Mouse (Mus musculus): ENCODE measurements around the gene Spast. TPM values are rescaled to one million over a fixed set of nuclear protein-coding genes. Genes with fewer than 3 reads are reported as not detected.
A peak's percentile ranks its signal among the peaks of the same experiment; 100 is the strongest.

Spast gene
- polyA plus RNA-seq, 1 experiment from 2014 or later = 54.1 TPM

- H3K27ac ChIP-seq = no peak overlapping the region
- H3K4me1 ChIP-seq (replicated peaks; ENCODE audit: control insufficient read depth, insufficient read depth, low read length) = no peaks in the 10 kb centered on the region
- no peak overlapping the region for H3K4me2 ChIP-seq (replicated peaks)
- no peak overlapping the region for H3K9ac ChIP-seq
- no peak overlapping the region for H3K4me3 ChIP-seq (replicated peaks; ENCODE audit: low read length)
- peaks cover 8% of the 10 kb centered on the region; the same call in 1 of the 2 replicates for H3K36me3 ChIP-seq (replicated peaks; ENCODE audit: control insufficient read depth, insufficient read depth)
- ATAC-seq (ENCODE audit: low FRiP score) (no peak), DNase-seq (ENCODE audit: low spot score) (peak; percentile 12)
- 92% methylated on average over 5 of the region's 5 CpGs for WGBS
- no peaks in the 10 kb centered on the region for H3K27me3 ChIP-seq (ENCODE audit: control insufficient read depth, insufficient read depth, low read length)
- no peaks in the 10 kb centered on the region for H3K9me3 ChIP-seq (ENCODE audit: control insufficient read depth, low read length)
Measured at GRCm38 (mm10) chr17:74432631-74433030, 93.8 kb downstream of the Spast start.

- WGBS = 89% methylated on average over 9 of the region's 9 CpGs
- ATAC-seq (ENCODE audit: low FRiP score) = no peak
- H3K27ac ChIP-seq = no peak overlapping the region
Measured at GRCm38 (mm10) chr17:74437762-74438161, 99.0 kb downstream of the Spast start.

GRCm38 (mm10) chr17:74440486-74440885 is 101.7 kb downstream of the Spast start:
- no peak overlapping the region for H3K9ac ChIP-seq

More at GRCm38 (mm10) chr17:74437762-74438161, 99.0 kb downstream of the Spast start:
- peak; percentile 7 for DNase-seq (ENCODE audit: low spot score)
- Histone ChIP-seq H3K27me3 (ENCODE audit: control insufficient read depth, insufficient read depth, low read length) (no peaks in the 10 kb centered on the region), H3K4me2 (replicated peaks) (no peak overlapping the region), H3K9ac (no peak overlapping the region), H3K4me1 (replicated peaks; ENCODE audit: control insufficient read depth, insufficient read depth, low read length) (no peaks in the 10 kb centered on the region), H3K36me3 (replicated peaks; ENCODE audit: control insufficient read depth, insufficient read depth) (no peaks in the 10 kb centered on the region), H3K9me3 (ENCODE audit: control insufficient read depth, low read length) (no peaks in the 10 kb centered on the region), H3K4me3 (replicated peaks; ENCODE audit: low read length) (no peak overlapping the region)

More at GRCm38 (mm10) chr17:74440486-74440885, 101.7 kb downstream of the Spast start:
- Histone ChIP-seq H3K4me1 (replicated peaks; ENCODE audit: control insufficient read depth, insufficient read depth, low read length) (no peaks in the 10 kb centered on the region), H3K36me3 (replicated peaks; ENCODE audit: control insufficient read depth, insufficient read depth) (no peaks in the 10 kb centered on the region), H3K4me3 (replicated peaks; ENCODE audit: low read length) (no peak overlapping the region), H3K9me3 (ENCODE audit: control insufficient read depth, low read length) (no peaks in the 10 kb centered on the region), H3K27me3 (ENCODE audit: control insufficient read depth, insufficient read depth, low read length) (no peaks in the 10 kb centered on the region), H3K4me2 (replicated peaks) (no peak overlapping the region), H3K27ac (no peak overlapping the region)
- WGBS = 79% methylated on average over 5 of the region's 5 CpGs
- peak; percentile 2 for DNase-seq (ENCODE audit: low spot score)
- ATAC-seq (ENCODE audit: low FRiP score) = no peak

Other genes with a start within 250 kb of the Spast start
- 61.0 and 61.9 TPM in 2 replicates for gene Memo1, start 43.5 kb upstream of the Spast start, polyA plus RNA-seq (2014; fragmentation: Nextera tagmentation; extraction: Ambion mirVana)
- gene Dpy30, start 15.0 kb upstream of the Spast start, polyA plus RNA-seq (2014; fragmentation: Nextera tagmentation; extraction: Ambion mirVana) = 208 and 218 TPM in 2 replicates
- 28.1 and 30.8 TPM in 2 replicates for gene Slc30a6, start 56.6 kb downstream of the Spast start, polyA plus RNA-seq (2014; fragmentation: Nextera tagmentation; extraction: Ambion mirVana)
- 0.38 and 0.44 TPM in 2 replicates for gene Nlrc4, start 120.2 kb downstream of the Spast start, polyA plus RNA-seq (2014; fragmentation: Nextera tagmentation; extraction: Ambion mirVana)
- 62.2 TPM in 2 replicates for gene Yipf4, start 150.5 kb downstream of the Spast start, polyA plus RNA-seq (2014; fragmentation: Nextera tagmentation; extraction: Ambion mirVana)
- gene Birc6, start 189.3 kb downstream of the Spast start, polyA plus RNA-seq (2014; fragmentation: Nextera tagmentation; extraction: Ambion mirVana) = 87.1 and 98.9 TPM in 2 replicates

Data from hindbrain, embryonic 14.5 days (tissue).